Mouse (Mus musculus): ENCODE results near the gene Notch2. TPM values are rescaled to one million over a fixed set of nuclear protein-coding genes. Genes with fewer than 3 reads are reported as not detected.

The Notch2 gene
- polyA plus RNA-seq, 1 experiment from 2014 or later: 18.6 TPM

DNA sequence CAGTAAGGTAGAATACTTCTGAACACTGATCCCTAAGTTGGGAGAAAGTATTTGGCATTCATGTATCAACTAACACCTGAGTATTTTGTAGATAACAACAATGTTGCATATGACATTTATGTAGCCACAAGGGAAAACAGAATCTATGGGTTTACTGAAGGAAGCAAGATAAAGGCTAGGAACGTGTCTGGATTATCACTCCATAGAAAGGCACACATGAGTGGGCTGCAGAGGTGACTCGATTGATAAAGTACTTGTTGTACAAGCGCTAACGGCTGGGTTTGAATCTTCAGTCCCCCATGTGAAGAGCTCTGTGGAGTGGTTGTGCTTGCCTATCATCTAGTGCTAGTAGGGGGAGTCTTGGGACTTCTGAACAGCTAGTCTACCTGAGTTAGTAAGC lies 9.8 kb upstream of the Notch2 start:
- Histone ChIP-seq H3K4me3 (no peak overlapping the region), H3K4me2 (no peak overlapping the region), H3K27me3 (no peaks in the 10 kb centered on the region), H3K9me3 (replicated peaks) (no peaks in the 10 kb centered on the region), H3K36me3 (ENCODE audit: poor library complexity, severe bottlenecking) (no peaks in the 10 kb centered on the region), H3K27ac (no peak overlapping the region), H3K9ac (no peak overlapping the region), H3K4me1 (peaks cover 8% of the 10 kb centered on the region)
- WGBS: 95% methylated on average over 4 of the region's 4 CpGs
- ATAC-seq: no peak

DNA sequence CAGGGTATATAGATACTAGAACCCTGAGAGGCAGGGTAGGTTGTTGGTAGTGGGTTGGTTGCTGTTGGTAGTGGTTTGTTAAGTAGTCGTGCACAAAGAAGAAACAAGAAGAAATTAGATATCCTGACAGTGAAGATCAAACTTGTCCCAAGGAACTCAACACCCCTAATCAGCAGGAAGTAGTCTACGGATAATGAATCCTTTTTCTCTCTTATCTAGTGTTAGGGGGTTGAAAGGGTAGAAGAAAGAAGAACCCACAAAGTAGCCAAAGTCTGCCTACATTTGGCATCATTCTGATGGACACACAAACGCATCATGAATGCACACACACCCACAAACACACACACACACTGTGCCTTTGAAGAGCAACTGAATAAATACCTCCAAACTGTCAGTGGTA lies 9.1 kb upstream of the Notch2 start:
- ATAC-seq: no peak
- H3K4me3 ChIP-seq: no peak overlapping the region
- no peak overlapping the region for H3K9ac ChIP-seq
- H3K27ac ChIP-seq: no peak overlapping the region
- H3K4me1 ChIP-seq: peaks cover 8% of the 10 kb centered on the region
- 87% methylated on average over 3 of the region's 3 CpGs for WGBS
- H3K9me3 ChIP-seq (replicated peaks): no peaks in the 10 kb centered on the region
- H3K4me2 ChIP-seq: no peak overlapping the region
- no peaks in the 10 kb centered on the region for H3K27me3 ChIP-seq
- no peaks in the 10 kb centered on the region for H3K36me3 ChIP-seq (ENCODE audit: poor library complexity, severe bottlenecking)

- Histone ChIP-seq H3K4me2 (no peak overlapping the region), H3K9ac (no peak overlapping the region), H3K9me3 (replicated peaks) (no peaks in the 10 kb centered on the region), H3K27ac (no peak overlapping the region), H3K4me3 (no peak overlapping the region), H3K27me3 (0 out of 2 replicates have a peak, but pooled peaks cover 3% of the 10 kb centered on the region), H3K4me1 (peaks cover 8% of the 10 kb centered on the region), H3K36me3 (ENCODE audit: poor library complexity, severe bottlenecking) (no peaks in the 10 kb centered on the region)
- ATAC-seq: no peak
- 83% methylated on average over 5 of the region's 5 CpGs for whole genome bisulfite sequencing
Observed at GRCm38 (mm10) chr3:98005306-98005705, 8.0 kb upstream of the Notch2 start.

- WGBS: 40% methylated on average over 8 of the region's 8 CpGs
- Histone ChIP-seq H3K9ac (no peak overlapping the region), H3K4me3 (no peak overlapping the region), H3K4me2 (no peak overlapping the region), H3K27me3 (0 out of 2 replicates have a peak, but pooled peaks cover 3% of the 10 kb centered on the region), H3K4me1 (peaks cover 8% of the 10 kb centered on the region), H3K9me3 (replicated peaks) (no peaks in the 10 kb centered on the region), H3K36me3 (ENCODE audit: poor library complexity, severe bottlenecking) (no peaks in the 10 kb centered on the region), H3K27ac (no peak overlapping the region)
- no peak for ATAC-seq
Observed at GRCm38 (mm10) chr3:98006046-98006691, 7.2 kb upstream of the Notch2 start.

DNA sequence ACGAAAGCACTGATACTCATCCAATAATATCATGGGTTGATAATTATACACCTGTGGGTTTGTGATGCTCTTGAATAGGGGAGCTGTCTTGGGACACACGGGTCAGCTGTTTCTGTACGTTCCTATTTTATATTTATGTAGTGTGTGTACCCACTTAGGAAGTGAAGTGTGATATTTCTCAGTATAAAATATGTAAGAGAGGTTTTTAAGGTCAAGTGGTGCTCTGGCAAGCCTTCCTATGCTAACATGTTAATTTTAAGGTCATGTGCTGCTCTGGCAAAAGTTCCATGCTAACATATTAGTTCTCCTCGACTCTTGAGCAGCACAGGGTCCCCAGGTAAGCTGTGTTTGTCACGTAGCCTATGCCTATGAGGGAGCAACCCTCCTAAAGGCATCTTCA lies 6.4 kb upstream of the Notch2 start:
- Histone ChIP-seq H3K4me1 (peaks cover 8% of the 10 kb centered on the region), H3K9ac (no peak overlapping the region), H3K9me3 (replicated peaks) (no peaks in the 10 kb centered on the region), H3K27me3 (0 out of 2 replicates have a peak, but pooled peaks cover 3% of the 10 kb centered on the region), H3K36me3 (ENCODE audit: poor library complexity, severe bottlenecking) (no peaks in the 10 kb centered on the region), H3K27ac (no peak overlapping the region), H3K4me2 (no peak overlapping the region), H3K4me3 (no peak overlapping the region)
- ATAC-seq: no peak
- whole genome bisulfite sequencing: 91% methylated on average over 5 of the region's 5 CpGs

DNA sequence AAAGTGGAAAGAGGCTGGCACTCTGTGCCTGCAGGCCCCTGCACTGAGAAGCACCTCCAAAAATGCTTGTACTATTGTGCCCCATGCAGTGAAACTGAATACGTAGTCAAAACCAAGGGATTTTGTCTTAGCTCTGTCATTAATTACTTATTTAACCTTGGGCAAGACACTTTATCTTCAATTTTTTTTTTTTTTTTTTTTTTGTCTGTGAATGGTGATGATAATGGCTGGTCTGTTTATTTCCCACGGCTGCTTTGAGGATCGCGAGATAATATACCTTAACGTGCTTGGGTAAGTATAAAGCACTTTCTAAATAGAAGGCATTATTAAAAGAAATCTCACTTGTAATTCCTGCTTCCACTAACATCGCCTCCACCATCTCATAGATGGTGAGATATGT lies 5.2 kb upstream of the Notch2 start:
- ATAC-seq: no peak
- Histone ChIP-seq H3K27me3 (0 out of 2 replicates have a peak, but pooled peaks cover 3% of the 10 kb centered on the region), H3K4me2 (no peak overlapping the region), H3K4me1 (peaks cover 13% of the 10 kb centered on the region), H3K36me3 (ENCODE audit: poor library complexity, severe bottlenecking) (no peaks in the 10 kb centered on the region), H3K9ac (no peak overlapping the region), H3K27ac (no peak overlapping the region), H3K4me3 (no peak overlapping the region), H3K9me3 (replicated peaks) (no peaks in the 10 kb centered on the region)
- 75% methylated on average over 6 of the region's 6 CpGs for WGBS

DNA sequence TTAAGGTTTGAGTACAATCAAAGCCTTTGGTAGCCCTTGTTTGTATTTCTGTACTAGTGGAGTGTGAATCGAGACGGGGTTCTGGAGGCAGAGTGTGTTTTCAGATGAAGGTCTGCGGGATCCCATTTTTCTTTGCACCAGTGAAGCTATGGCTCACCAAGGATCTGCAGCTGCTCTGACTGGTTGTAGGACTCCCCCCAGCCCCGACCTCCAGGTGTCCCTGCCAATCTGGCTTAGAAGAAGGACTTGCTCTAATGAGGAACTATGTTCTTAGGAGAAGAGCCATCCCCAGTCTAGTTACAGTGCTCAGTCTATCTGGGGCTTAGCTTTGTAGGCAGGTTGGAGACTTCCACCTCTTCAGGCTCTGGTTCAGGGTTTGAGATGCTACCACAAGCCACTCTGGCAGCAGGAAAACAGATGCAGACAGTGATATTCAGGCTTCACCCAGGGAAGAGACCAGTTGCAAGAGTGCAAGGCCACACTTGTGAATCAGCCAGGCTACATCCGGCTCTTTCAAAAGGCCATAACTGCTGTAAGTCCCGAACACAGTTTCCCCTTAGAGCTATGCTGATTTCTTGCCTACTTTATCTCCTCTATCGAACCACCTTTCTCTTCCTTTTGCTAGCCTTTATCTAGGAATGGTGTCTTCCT lies 4.0 kb upstream of the Notch2 start:
- H3K36me3 ChIP-seq (ENCODE audit: poor library complexity, severe bottlenecking): no peaks in the 10 kb centered on the region
- H3K9ac ChIP-seq: no peak overlapping the region
- no peak for ATAC-seq
- no peak overlapping the region for H3K27ac ChIP-seq
- WGBS: 57% methylated on average over 7 of the region's 7 CpGs
- peaks cover 13% of the 10 kb centered on the region for H3K4me1 ChIP-seq
- H3K4me3 ChIP-seq: no peak overlapping the region
- H3K4me2 ChIP-seq: no peak overlapping the region
- 0 out of 2 replicates have a peak, but pooled peaks cover 3% of the 10 kb centered on the region for H3K27me3 ChIP-seq
- no peaks in the 10 kb centered on the region for H3K9me3 ChIP-seq (replicated peaks)

GRCm38 (mm10) chr3:98013086-98013400 lies 284 bp upstream of the Notch2 start:
- ATAC-seq: no peak; the same call in none of the 2 replicates
- H3K27ac ChIP-seq: no peak overlapping the region
- under 1% methylated on average over 18 of the region's 18 CpGs for WGBS
- peak overlapping the region; percentile 82 for H3K4me2 ChIP-seq
- H3K4me3 ChIP-seq: peak overlapping the region; percentile 91
- H3K27me3 ChIP-seq: 0 out of 2 replicates have a peak, but pooled peaks cover 3% of the 10 kb centered on the region
- peak overlapping the region; percentile 62 for H3K9ac ChIP-seq
- no peaks in the 10 kb centered on the region for H3K9me3 ChIP-seq (replicated peaks)
- peaks cover 36% of the 10 kb centered on the region for H3K4me1 ChIP-seq
- no peaks in the 10 kb centered on the region for H3K36me3 ChIP-seq (ENCODE audit: poor library complexity, severe bottlenecking)

DNA sequence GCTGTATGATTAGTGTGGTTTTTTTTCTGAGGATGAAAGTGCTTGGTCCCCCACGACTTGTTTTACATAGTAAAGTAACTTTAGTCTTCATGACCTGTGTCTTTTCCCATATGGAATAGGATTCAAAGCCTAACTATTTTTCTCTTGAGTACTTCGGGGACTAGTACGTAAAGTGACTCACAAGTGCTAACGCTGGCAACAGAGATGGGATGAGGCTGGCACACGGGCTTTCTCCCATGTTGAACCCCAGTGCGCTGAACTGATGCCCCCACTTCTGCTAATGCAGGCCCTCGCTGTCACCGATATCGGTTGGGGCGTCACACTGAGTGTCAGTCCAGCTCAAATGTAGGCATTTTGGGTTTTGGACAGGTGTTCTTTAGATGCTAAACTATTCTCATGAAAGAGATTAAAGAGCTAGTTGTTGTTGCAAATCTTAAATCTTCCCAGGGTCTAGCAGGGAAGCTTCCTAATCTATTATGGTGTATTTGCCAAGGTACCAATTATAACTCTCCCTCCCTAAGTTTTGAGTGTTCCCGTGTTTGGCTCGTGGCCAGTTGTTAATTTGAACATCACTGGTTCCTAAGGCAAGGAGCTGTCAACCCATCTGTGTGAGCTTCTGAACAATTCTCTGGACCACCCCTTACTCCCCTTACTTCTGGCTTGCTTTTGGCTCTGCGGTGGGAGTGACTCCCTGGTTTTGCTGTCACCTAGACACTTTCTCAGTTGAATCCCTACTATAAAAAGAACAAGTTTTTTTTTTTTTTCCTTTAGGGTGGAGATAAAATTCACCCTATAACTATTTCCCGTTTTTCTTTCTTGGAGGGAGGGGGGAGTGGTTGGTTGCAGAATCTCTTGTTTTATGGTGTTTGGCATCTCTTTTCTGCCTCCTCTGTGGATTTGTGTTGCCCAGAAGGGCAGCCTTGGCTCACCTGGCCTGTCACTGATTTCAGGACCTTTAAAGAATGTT lies 2.2 kb downstream of the Notch2 start:
- peak overlapping the region; percentile 83 for H3K9ac ChIP-seq

DNA sequence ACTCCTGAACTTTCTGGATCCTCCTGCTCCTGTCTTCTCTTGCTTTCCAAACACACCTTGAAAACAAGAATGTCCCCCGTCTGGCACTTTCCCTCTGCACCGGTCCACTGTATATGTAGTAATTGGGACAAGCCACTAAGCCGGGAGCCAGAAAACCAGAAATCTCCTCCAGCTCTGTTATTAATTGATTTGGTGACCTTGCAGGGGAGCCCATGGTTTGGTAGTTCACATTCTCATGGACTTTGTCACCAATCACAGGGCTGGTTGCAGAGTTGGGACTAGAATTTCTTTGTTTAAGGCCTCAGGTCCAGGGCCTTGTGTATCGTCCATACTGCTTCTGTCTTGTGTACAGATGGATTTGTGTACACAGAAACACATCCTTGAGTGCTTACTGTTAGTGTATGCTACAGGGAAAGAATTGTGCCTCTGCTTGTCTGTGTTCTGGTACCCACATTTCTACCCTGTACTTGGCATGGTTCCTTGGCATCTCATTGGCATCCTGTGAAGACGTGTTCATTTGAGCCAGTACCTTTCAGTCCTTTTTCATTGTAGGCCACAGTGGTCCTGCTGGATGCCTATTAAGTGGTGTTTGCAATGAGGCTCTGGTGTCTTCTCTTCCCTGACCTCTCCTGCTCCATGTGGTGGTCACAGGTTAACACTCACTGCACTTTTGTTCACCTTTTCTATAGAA lies 3.7 kb downstream of the Notch2 start:
- H3K27me3 ChIP-seq: no peaks in the 10 kb centered on the region
- no peak overlapping the region for H3K4me3 ChIP-seq
- H3K4me1 ChIP-seq: peaks cover 76% of the 10 kb centered on the region
- H3K27ac ChIP-seq: no peak overlapping the region
- no peaks in the 10 kb centered on the region for H3K9me3 ChIP-seq (replicated peaks)
- H3K36me3 ChIP-seq (ENCODE audit: poor library complexity, severe bottlenecking): no peaks in the 10 kb centered on the region
- no peak for ATAC-seq
- peak overlapping the region; percentile 82 for H3K4me2 ChIP-seq
- WGBS: 68% methylated on average over 5 of the region's 5 CpGs
- H3K9ac ChIP-seq: no peak overlapping the region

More for the DNA sequence above, 2.2 kb downstream of the Notch2 start:
- Histone ChIP-seq H3K9me3 (replicated peaks) (no peaks in the 10 kb centered on the region), H3K27me3 (no peaks in the 10 kb centered on the region), H3K4me3 (peak overlapping the region; percentile 91), H3K4me2 (peak overlapping the region; percentile 82), H3K4me1 (peaks cover 61% of the 10 kb centered on the region), H3K36me3 (ENCODE audit: poor library complexity, severe bottlenecking) (no peaks in the 10 kb centered on the region), H3K27ac (peak overlapping the region; percentile 20; the same call in 1 of the 2 replicates)
- ATAC-seq: no peak
- 33% methylated on average over 14 of the region's 14 CpGs for WGBS

DNA sequence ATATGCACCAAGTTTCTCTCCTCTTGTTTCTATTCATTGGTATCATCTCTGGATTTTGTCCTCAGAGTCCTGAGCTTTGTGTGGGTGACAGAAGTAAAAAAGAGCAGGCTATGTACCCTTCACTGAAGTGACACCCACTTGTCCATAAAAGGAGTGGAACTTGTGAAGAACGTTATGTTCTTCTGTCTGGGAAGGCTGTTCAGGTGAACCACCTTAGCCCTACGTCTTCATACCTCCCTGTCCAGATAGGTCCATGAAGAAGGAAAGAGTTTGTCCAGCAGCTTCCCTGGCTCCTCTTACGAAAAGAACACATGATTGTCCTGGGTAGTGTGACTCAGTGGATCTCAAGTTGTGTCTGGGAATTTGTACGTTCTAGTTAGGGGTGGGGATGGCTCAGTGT lies 4.9 kb downstream of the Notch2 start:
- no peak overlapping the region for H3K9ac ChIP-seq
- ATAC-seq: no peak
- H3K4me2 ChIP-seq: no peak overlapping the region
- 85% methylated on average over 4 of the region's 4 CpGs for WGBS
- no peaks in the 10 kb centered on the region for H3K9me3 ChIP-seq (replicated peaks)
- no peaks in the 10 kb centered on the region for H3K36me3 ChIP-seq (ENCODE audit: poor library complexity, severe bottlenecking)
- no peaks in the 10 kb centered on the region for H3K27me3 ChIP-seq
- no peak overlapping the region for H3K4me3 ChIP-seq
- no peak overlapping the region for H3K27ac ChIP-seq
- H3K4me1 ChIP-seq: peaks cover 76% of the 10 kb centered on the region
